Mouse (Mus musculus) MEL-GATA-1-ER (cell line): ENCODE results near the gene Cdkl3.
"Not testable (repeated sequence)": the region's sequence is repeated elsewhere in the genome, so short reads cannot be mapped to it uniquely, and the experiment has no call there.

Source experiments
- DNase-seq: peaks from one replicate; pipeline ENCODE4 v3.0.0-alpha.2; 2012; ENCODE audit warnings: low read depth; ENCODE audit errors: extremely low read depth

Gene Cdkl3

GRCm38 (mm10) chr11:52115479-52115878 lies 111.5 kb downstream of the Cdkl3 start:
- DNase-seq = no peak

- not testable (repeated sequence) for DNase-seq
Observed at GRCm38 (mm10) chr11:52116117-52116516, 112.1 kb downstream of the Cdkl3 start.

GRCm38 (mm10) chr11:52117156-52117555 lies 113.1 kb downstream of the Cdkl3 start:
- DNase-seq = no peak

- DNase-seq = not testable (repeated sequence)
Observed at GRCm38 (mm10) chr11:52120415-52120814, 116.4 kb downstream of the Cdkl3 start.

GRCm38 (mm10) chr11:52122045-52122444 lies 118.0 kb downstream of the Cdkl3 start:
- DNase-seq = no peak

- DNase-seq = no peak
Observed at GRCm38 (mm10) chr11:52124468-52124867, 120.4 kb downstream of the Cdkl3 start.

- DNase-seq = no peak
Observed at GRCm38 (mm10) chr11:52127169-52127568, 123.1 kb downstream of the Cdkl3 start.

GRCm38 (mm10) chr11:52127760-52128159 lies 123.7 kb downstream of the Cdkl3 start:
- DNase-seq = no peak

GRCm38 (mm10) chr11:52128316-52129061 lies 124.5 kb downstream of the Cdkl3 start:
- DNase-seq = no peak

- no peak for DNase-seq
Observed at GRCm38 (mm10) chr11:52129171-52129570, 125.2 kb downstream of the Cdkl3 start.

- no peak for DNase-seq
Observed at GRCm38 (mm10) chr11:52129621-52130450, 125.8 kb downstream of the Cdkl3 start.

GRCm38 (mm10) chr11:52130451-52131068 lies 126.5 kb downstream of the Cdkl3 start:
- DNase-seq = no peak
